Mouse (Mus musculus) limb, embryonic 13.5 days (tissue): Measurements from ENCODE around the gene Zfp276. TPM values are rescaled to one million over a fixed set of nuclear protein-coding genes. Genes with fewer than 3 reads are reported as not detected.
A peak's percentile ranks its signal among the peaks of the same experiment; 100 is the strongest.
"Not testable (repeated sequence)": the region's sequence is repeated elsewhere in the genome, so short reads cannot be mapped to it uniquely, and the experiment has no call there.

Experiments
- ATAC-seq: fragments of 200-750 bp; cut with Nextera tagmentation; 2 replicates; pipeline ENCODE4 v1.8.0; 2017; ENCODE audit warnings: low read depth, moderate number of reproducible peaks, moderate TSS enrichment; ENCODE audit not compliant: low FRiP score
- H3K27ac ChIP-seq: fragments of 300-500 bp; sonication (generic); 2 replicates; pipeline ENCODE4 v1.5.1; 2015; ENCODE audit warnings: inconsistent platforms, mild to moderate bottlenecking, moderate library complexity
- H3K27me3 ChIP-seq: fragments of 300-500 bp; sonication (generic); 2 replicates; pipeline ENCODE4 v1.6.1; 2015; ENCODE audit warnings: mild to moderate bottlenecking, inconsistent platforms
- H3K36me3 ChIP-seq: fragments of 300-500 bp; sonication (generic); 2 replicates; pipeline ENCODE4 v1.6.1; 2015; ENCODE audit warnings: inconsistent platforms, mild to moderate bottlenecking, moderate library complexity
- H3K4me1 ChIP-seq: fragments of 300-500 bp; sonication (generic); 2 replicates; pipeline ENCODE4 v1.6.1; 2015; ENCODE audit warnings: inconsistent platforms
- H3K4me2 ChIP-seq: fragments of 300-500 bp; sonication (generic); replicated peaks from 2 replicates; pipeline ENCODE4 v1.6.1; 2015; ENCODE audit warnings: inconsistent platforms, mild to moderate bottlenecking, moderate library complexity
- H3K4me3 ChIP-seq: fragments of 300-500 bp; sonication (generic); 2 replicates; pipeline ENCODE4 v1.5.1; 2015; ENCODE audit warnings: moderate library complexity, mild to moderate bottlenecking, inconsistent platforms
- H3K9ac ChIP-seq: fragments of 300-500 bp; sonication (generic); 2 replicates; pipeline ENCODE4 v1.6.1; 2015; ENCODE audit warnings: mild to moderate bottlenecking, inconsistent platforms
- H3K9me3 ChIP-seq: fragments of 300-500 bp; sonication (generic); 2 replicates; pipeline ENCODE4 v1.6.1; 2016; ENCODE audit warnings: inconsistent platforms
- WGBS: fragments of 180-500 bp; shearing (Covaris S2); methylation state at CpG from one replicate; pipeline ENCODE4 v1.1.7; 2015; 5-methylcytosine and 5-hydroxymethylcytosine counted together
- polyA plus RNA-seq: library from polyadenylated mRNA; unstranded; fragments of >200 nt; fragmentation: Nextera tagmentation; extraction: Ambion mirVana; gene quantifications from 2 replicates; pipeline ENCODE4 v1.2.1, GENCODE M21; 2015

Gene Zfp276
- polyA plus RNA-seq, 1 experiment from 2014 or later, result 29.1 TPM

- no peak for ATAC-seq
- no peak overlapping the region for H3K4me2 ChIP-seq
- peaks cover 84% of the 10 kb centered on the region for H3K36me3 ChIP-seq
- WGBS, result 90% methylated on average over 8 of the region's 8 CpGs
- H3K4me1 ChIP-seq, result peaks cover 11% of the 10 kb centered on the region
- no peaks in the 10 kb centered on the region for H3K9me3 ChIP-seq
- no peaks in the 10 kb centered on the region for H3K27me3 ChIP-seq
- no peak overlapping the region for H3K4me3 ChIP-seq
- no peak overlapping the region for H3K27ac ChIP-seq
- no peak overlapping the region for H3K9ac ChIP-seq
Observed at GRCm38 (mm10) chr8:123248596-123248995, 5.4 kb upstream of the Zfp276 start.

- no peak for ATAC-seq
- 93% methylated on average over 5 of the region's 5 CpGs for WGBS
Observed at GRCm38 (mm10) chr8:123250940-123251339, 3.1 kb upstream of the Zfp276 start.

GRCm38 (mm10) chr8:123252925-123253324 is 1.1 kb upstream of the Zfp276 start:
- Histone ChIP-seq H3K36me3 (peaks cover 65% of the 10 kb centered on the region), H3K27ac (no peak overlapping the region)

More at GRCm38 (mm10) chr8:123250940-123251339, 3.1 kb upstream of the Zfp276 start:
- Histone ChIP-seq H3K27ac (no peak overlapping the region), H3K4me1 (peaks cover 22% of the 10 kb centered on the region), H3K9me3 (no peaks in the 10 kb centered on the region), H3K36me3 (peaks cover 65% of the 10 kb centered on the region), H3K27me3 (no peaks in the 10 kb centered on the region), H3K4me3 (no peak overlapping the region), H3K9ac (peak overlapping the region; percentile 8), H3K4me2 (no peak overlapping the region)

GRCm38 (mm10) chr8:123253451-123254098 is 420 bp upstream of the Zfp276 start:
- H3K9me3 ChIP-seq, result no peaks in the 10 kb centered on the region
- peaks cover 25% of the 10 kb centered on the region for H3K4me1 ChIP-seq
- no peak; the same call in none of the 2 replicates for ATAC-seq
- H3K36me3 ChIP-seq, result peaks cover 65% of the 10 kb centered on the region
- peak overlapping the region; percentile 97 for H3K4me3 ChIP-seq
- no peaks in the 10 kb centered on the region for H3K27me3 ChIP-seq
- H3K27ac ChIP-seq, result peak overlapping the region; percentile 77
- H3K9ac ChIP-seq, result peak overlapping the region; percentile 95
- WGBS, result under 1% methylated on average over 31 of the region's 40 CpGs
- peak overlapping the region; percentile 76 for H3K4me2 ChIP-seq

More at GRCm38 (mm10) chr8:123252925-123253324, 1.1 kb upstream of the Zfp276 start:
- no peak for ATAC-seq
- H3K9ac ChIP-seq, result peak overlapping the region; percentile 95
- H3K4me2 ChIP-seq, result peak overlapping the region; percentile 76
- 44% methylated on average over 4 of the region's 4 CpGs for WGBS
- no peaks in the 10 kb centered on the region for H3K9me3 ChIP-seq
- no peaks in the 10 kb centered on the region for H3K27me3 ChIP-seq
- H3K4me3 ChIP-seq, result peak overlapping the region; percentile 97
- peaks cover 25% of the 10 kb centered on the region for H3K4me1 ChIP-seq

GRCm38 (mm10) chr8:123255170-123255569 is 1.2 kb downstream of the Zfp276 start:
- H3K9me3 ChIP-seq, result no peaks in the 10 kb centered on the region
- no peaks in the 10 kb centered on the region for H3K27me3 ChIP-seq
- peaks cover 25% of the 10 kb centered on the region for H3K4me1 ChIP-seq
- peaks cover 66% of the 10 kb centered on the region for H3K36me3 ChIP-seq
- H3K9ac ChIP-seq, result peak overlapping the region; percentile 95
- peak overlapping the region; percentile 97 for H3K4me3 ChIP-seq
- peak overlapping the region; percentile 76 for H3K4me2 ChIP-seq
- no peak for ATAC-seq
- WGBS, result 61% methylated on average over 6 of the region's 6 CpGs
- H3K27ac ChIP-seq, result no peak overlapping the region

GRCm38 (mm10) chr8:123257114-123257513 is 3.1 kb downstream of the Zfp276 start:
- peaks cover 63% of the 10 kb centered on the region for H3K36me3 ChIP-seq

GRCm38 (mm10) chr8:123257593-123257992 is 3.6 kb downstream of the Zfp276 start:
- H3K27ac ChIP-seq, ATAC-seq, H3K9ac ChIP-seq, H3K27me3 ChIP-seq, H3K4me2 ChIP-seq, H3K4me3 ChIP-seq, H3K9me3 ChIP-seq: not testable (repeated sequence)
- 91% methylated on average over 8 of the region's 8 CpGs for WGBS
- Histone ChIP-seq H3K36me3 (peaks cover 64% of the 10 kb centered on the region), H3K4me1 (peaks cover 23% of the 10 kb centered on the region)

More at GRCm38 (mm10) chr8:123257114-123257513, 3.1 kb downstream of the Zfp276 start:
- 90% methylated on average over 3 of the region's 3 CpGs for WGBS
- Histone ChIP-seq H3K4me3 (no peak overlapping the region), H3K9me3 (no peaks in the 10 kb centered on the region), H3K4me2 (no peak overlapping the region), H3K9ac (no peak overlapping the region), H3K27ac (no peak overlapping the region), H3K27me3 (no peaks in the 10 kb centered on the region), H3K4me1 (peaks cover 25% of the 10 kb centered on the region)
- ATAC-seq, result no peak

GRCm38 (mm10) chr8:123267926-123268656 is 14.1 kb downstream of the Zfp276 start:
- Histone ChIP-seq H3K4me2 (no peak overlapping the region), H3K9ac (no peak overlapping the region), H3K4me1 (no peaks in the 10 kb centered on the region), H3K27ac (no peak overlapping the region), H3K4me3 (no peak overlapping the region), H3K27me3 (no peaks in the 10 kb centered on the region), H3K9me3 (no peaks in the 10 kb centered on the region), H3K36me3 (peaks cover 88% of the 10 kb centered on the region)
- no peak; the same call in 1 of the 2 replicates for ATAC-seq
- 75% methylated on average over 14 of the region's 14 CpGs for WGBS

- no peak for ATAC-seq
Observed at GRCm38 (mm10) chr8:123271147-123271546, 17.2 kb downstream of the Zfp276 start.

GRCm38 (mm10) chr8:123271901-123272300 is 17.9 kb downstream of the Zfp276 start:
- WGBS, result 71% methylated on average over 4 of the region's 4 CpGs
- Histone ChIP-seq H3K4me2 (no peak overlapping the region), H3K4me1 (no peaks in the 10 kb centered on the region), H3K9me3 (no peaks in the 10 kb centered on the region), H3K27ac (no peak overlapping the region), H3K9ac (no peak overlapping the region; the same call in 1 of the 2 replicates), H3K4me3 (no peak overlapping the region), H3K36me3 (peaks cover 64% of the 10 kb centered on the region), H3K27me3 (no peaks in the 10 kb centered on the region)
- ATAC-seq, result peak; percentile 32; the same call in 1 of the 2 replicates

More at GRCm38 (mm10) chr8:123271147-123271546, 17.2 kb downstream of the Zfp276 start:
- Histone ChIP-seq H3K27ac (no peak overlapping the region), H3K4me1 (no peaks in the 10 kb centered on the region), H3K36me3 (peaks cover 71% of the 10 kb centered on the region), H3K27me3 (no peaks in the 10 kb centered on the region), H3K4me3 (no peak overlapping the region), H3K9ac (no peak overlapping the region), H3K9me3 (no peaks in the 10 kb centered on the region), H3K4me2 (no peak overlapping the region)
- 94% methylated on average over 10 of the region's 10 CpGs for WGBS

GRCm38 (mm10) chr8:123274447-123274846 is 20.5 kb downstream of the Zfp276 start:
- no peak overlapping the region for H3K4me2 ChIP-seq
- H3K4me1 ChIP-seq, result no peaks in the 10 kb centered on the region
- no peak overlapping the region for H3K4me3 ChIP-seq
- no peak for ATAC-seq
- H3K27me3 ChIP-seq, result no peaks in the 10 kb centered on the region
- H3K9me3 ChIP-seq, result no peaks in the 10 kb centered on the region
- WGBS, result 81% methylated on average over 5 of the region's 5 CpGs
- no peak overlapping the region for H3K9ac ChIP-seq
- peaks cover 48% of the 10 kb centered on the region for H3K36me3 ChIP-seq
- no peak overlapping the region for H3K27ac ChIP-seq

- WGBS, result 92% methylated on average over 12 of the region's 12 CpGs
- no peak for ATAC-seq
- Histone ChIP-seq H3K4me1 (no peaks in the 10 kb centered on the region), H3K9ac (no peak overlapping the region), H3K9me3 (no peaks in the 10 kb centered on the region), H3K36me3 (peaks cover 46% of the 10 kb centered on the region), H3K4me2 (no peak overlapping the region), H3K4me3 (no peak overlapping the region), H3K27me3 (no peaks in the 10 kb centered on the region), H3K27ac (no peak overlapping the region)
Observed at GRCm38 (mm10) chr8:123275096-123275495, 21.1 kb downstream of the Zfp276 start.
